Mouse (Mus musculus) ZHBTc4 (cell line): ENCODE results near the gene Naf1.

Source experiments
- DNase-seq: peaks from one replicate; pipeline ENCODE4 v3.0.0-alpha.2; 2011; ENCODE audit warnings: low read depth, low spot score

Naf1 gene

GRCm38 (mm10) chr8:66860023-66860422 is at the start of gene Naf1:
Gene Naf1 (plus strand): TSS chr8:66860217.
- DNase-seq = peak; percentile 98

GRCm38 (mm10) chr8:66860921-66861588 is 1.0 kb downstream of the Naf1 start:
- peak; percentile 51 for DNase-seq

DNA sequence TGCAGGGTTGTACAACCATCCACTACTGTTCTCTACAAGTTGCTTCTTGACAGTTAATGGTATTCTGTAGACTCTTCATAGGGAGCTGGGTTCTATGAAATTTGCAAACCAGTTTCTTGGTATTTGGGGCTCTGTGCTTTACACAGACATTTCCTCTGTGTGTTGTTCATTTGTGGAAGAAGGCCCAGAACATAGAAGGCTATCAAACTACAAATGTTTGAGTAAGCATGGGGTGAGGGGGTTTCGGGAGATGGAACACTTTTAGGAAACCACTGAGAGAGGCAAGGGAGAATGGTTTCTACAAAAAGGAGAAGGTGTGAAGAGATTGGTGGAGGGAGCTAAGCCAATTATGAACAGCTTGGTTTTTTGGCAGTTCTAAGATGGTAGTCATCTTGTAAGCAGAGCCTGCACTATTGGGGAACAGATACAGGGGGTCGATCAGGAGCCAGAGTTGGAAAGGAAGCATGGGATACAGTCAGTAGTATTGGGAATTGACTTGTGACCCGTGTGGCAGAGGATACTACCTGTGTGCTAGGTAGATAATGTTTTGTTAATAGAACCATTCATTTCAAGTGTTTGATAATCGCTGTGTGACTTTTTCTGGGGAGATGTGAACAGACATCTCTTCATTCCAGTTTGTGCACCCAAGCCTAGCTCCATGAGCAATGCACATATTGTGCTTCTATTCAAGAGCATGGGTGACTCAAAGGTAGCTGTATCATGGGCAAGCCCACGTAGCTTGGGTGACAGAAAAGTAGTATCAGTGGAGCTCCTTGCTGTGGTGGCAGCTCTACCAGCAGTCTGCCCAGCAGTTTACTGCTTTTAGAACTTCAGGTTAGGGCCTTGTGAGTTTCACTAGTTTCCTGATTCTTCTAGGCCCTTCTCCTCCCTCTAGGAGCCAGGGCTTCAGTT is 1.8 kb downstream of the Naf1 start:
- DNase-seq = no peak

DNA sequence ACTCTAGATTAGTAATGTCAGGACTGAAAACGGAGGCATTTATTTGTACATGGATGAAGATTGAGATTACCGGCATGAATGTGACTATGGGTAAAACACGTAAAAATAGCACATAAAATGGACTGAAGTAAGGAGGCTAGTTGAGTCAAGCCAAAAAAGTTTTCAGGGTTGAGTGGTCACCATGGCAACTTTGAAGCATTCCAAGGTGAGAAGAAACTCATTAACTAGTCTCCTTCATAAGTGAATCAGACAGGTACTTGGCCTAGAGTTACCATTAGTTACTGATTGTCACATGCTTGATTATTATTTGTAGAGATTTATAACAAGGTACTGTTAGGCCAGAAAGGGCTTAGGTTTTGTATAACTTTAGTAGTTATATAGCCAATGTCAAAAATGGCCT is 3.7 kb downstream of the Naf1 start:
- DNase-seq = no peak

DNA sequence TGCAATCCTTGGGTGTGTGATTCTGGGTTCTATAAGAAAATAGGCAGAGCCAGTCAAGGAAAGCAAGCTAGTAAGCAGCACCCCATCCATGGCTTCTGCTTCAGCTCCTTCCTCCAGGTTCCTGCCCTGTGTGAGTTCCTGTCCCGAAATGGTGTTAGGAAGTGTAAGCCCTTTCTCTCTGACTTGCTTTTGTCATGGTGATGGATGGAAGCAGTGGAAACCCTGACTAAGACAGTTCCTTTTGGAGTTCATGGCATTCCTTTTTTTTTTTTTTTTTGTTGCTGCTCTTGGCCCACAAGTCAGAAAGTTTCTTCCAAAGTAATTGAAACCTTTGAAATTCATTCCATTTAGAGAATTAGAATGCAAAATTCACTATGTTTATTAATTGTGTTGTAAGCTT is 5.1 kb downstream of the Naf1 start:
- peak; percentile 75 for DNase-seq

DNA sequence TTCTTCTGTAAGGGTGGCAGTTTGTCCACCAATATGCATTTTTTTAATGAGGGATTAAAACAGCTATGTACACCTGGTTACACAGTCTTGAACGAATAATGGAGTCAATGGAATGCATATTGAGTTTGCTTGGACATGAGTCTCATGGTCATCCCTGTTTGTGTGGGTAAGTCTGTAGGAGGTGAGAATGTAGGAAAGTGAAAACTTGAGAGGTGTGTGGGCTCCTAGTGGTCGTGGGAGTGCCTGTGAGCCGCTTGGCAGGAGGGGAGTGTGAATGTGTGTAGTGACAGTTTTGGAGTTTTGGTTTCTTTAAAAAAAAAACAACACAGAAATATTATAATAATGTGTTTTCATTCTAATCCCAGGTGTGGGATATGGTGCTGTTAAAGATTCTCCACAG is 7.7 kb downstream of the Naf1 start:
- DNase-seq = no peak

- DNase-seq = peak; percentile 15
Observed at GRCm38 (mm10) chr8:66869211-66869932, 9.4 kb downstream of the Naf1 start.

DNA sequence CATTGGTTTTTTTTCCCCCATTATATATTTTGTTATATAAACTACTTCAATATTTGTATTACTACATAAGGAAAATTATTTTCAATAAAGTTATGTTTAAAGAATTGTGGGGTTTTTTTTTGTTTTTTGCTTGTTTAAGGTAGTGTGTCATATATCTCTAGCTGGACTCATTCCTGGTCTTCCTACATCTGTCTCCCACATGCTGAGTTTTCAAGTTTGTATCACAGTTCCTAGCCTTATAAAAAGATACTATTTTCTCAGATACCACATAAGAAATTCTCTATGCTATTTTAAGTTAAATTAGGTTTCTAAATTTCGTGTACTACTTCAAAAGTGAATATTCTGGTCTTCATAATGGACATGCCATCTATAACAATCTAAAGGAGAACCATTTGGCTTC is 23.8 kb downstream of the Naf1 start:
- no peak for DNase-seq

- no peak for DNase-seq
Observed at GRCm38 (mm10) chr8:66891879-66892278, 31.9 kb downstream of the Naf1 start.

- no peak for DNase-seq
Observed at GRCm38 (mm10) chr8:66905000-66905399, 45.0 kb downstream of the Naf1 start.

DNA sequence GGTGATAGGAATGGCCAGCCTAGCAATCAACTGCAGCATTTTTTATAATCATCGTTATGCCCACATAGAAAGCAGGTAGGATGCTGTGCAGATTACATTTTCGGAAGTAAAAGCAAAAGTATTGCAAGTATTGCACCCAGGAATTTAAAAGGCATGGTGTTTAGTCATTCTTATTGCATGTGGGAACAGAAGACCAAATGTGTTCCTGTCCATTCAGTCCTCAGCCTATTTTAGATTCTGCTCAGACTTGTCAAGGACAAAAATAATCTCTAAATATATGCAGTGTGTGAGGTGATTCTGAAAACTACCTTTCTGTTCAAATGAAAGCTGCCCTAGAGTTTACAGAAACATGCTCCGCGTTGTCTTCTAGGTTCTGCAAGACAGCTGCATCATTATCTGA is 45.5 kb downstream of the Naf1 start:
- no peak for DNase-seq

GRCm38 (mm10) chr8:66906116-66906515 is 46.1 kb downstream of the Naf1 start:
- no peak for DNase-seq

GRCm38 (mm10) chr8:66910684-66911083 is 50.7 kb downstream of the Naf1 start:
- no peak for DNase-seq

- DNase-seq = peak; percentile 87
Observed at GRCm38 (mm10) chr8:66913616-66914536, 53.9 kb downstream of the Naf1 start.

- no peak for DNase-seq
Observed at GRCm38 (mm10) chr8:66916056-66916455, 56.0 kb downstream of the Naf1 start.

GRCm38 (mm10) chr8:66917695-66918467 is 57.9 kb downstream of the Naf1 start:
- no peak for DNase-seq

GRCm38 (mm10) chr8:66918471-66918870 is 58.5 kb downstream of the Naf1 start:
- no peak for DNase-seq

DNA sequence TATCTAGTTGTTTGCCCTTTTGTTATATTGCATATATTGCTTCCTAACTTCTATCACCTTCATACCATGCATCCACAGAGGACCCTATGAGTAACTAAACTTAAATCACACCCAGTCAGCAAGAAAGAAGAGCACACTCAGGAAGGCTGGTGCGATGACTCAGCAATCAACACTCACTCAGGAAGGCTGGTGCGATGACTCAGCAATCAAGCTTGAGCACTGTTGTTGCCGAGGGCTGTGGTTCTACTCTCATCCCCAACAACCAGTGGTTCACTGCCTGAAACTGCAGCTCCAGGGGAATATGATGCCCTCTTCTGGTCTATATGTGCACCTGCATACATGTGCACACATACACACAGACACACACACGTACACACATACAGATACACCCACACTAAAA is 73.7 kb downstream of the Naf1 start:
- DNase-seq = peak; percentile 70

GRCm38 (mm10) chr8:66936236-66936635 is 76.2 kb downstream of the Naf1 start:
- no peak for DNase-seq
